Comparison of ENCODE assay signal across 19 mouse cellular contexts in the genomic region with DNA sequence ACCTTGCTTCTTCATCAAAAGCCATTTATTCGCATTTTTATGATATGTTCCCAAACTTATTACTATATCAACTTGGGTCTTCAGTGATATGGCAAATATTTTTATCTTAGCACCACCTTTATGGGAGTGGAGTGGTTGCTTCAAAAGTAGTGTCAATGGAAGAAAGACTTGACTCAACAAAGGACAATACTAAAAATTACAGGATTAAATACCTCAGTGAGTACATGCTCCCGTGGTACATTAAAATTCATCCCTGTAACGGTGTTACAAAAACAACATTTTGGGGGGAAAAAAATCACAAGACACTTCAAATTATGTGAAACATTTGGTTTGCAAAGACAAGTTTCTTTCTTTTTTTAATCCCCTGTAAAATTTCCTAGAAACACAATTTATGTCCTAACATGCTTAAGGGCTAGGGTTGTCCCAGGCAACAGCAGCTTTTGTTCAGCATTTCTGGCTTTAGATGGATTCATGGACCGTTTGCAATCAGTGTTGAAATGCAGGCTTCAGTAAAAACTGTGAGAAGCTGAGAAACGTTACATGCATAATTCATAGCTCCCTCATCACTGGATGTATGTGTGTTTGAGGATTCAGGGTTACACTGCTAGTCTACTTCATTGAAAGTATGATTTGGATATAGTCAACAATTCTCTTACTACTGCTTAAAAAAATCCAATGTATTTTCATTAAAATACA.
DNase-seq lines count a peak whose midpoint lies in the region; ATAC-seq lines count a peak whose summit lies in the region.
"Had no signal": no experiment of that assay in that cellular context is flagged by ENCODE, and none has a peak within 500 bp of the region (broad histone marks: within the 10 kb centered on the region; RNA-seq: fewer than 3 reads in every experiment).

No protein-coding gene starts in this region.

- H3K4me2 ChIP-seq in forebrain, embryonic 11.5 days (ENCODE audit: low read depth, low read length, severe bottlenecking) = no peak overlapping the region
- H3K4me2 ChIP-seq in forebrain, embryonic 16.5 days (ENCODE audit: low read length) = peak overlapping the region; percentile 17; the same call in 1 of the 2 replicates
- H3K4me2 ChIP-seq in midbrain, embryonic 12.5 days (replicated peaks) = no peak overlapping the region
- H3K4me2 ChIP-seq: heart, embryonic 11.5 days; liver, embryonic 12.5 days had no signal

- peak; percentile 44; the same call in 1 of the 2 replicates for ATAC-seq in forebrain, embryonic 11.5 days (replicated peaks; ENCODE audit: low FRiP score)
- ATAC-seq in forebrain, embryonic 16.5 days = peak; percentile 91
- peak; percentile 93 for ATAC-seq in midbrain, embryonic 12.5 days (ENCODE audit: low FRiP score, low read depth)
- ATAC-seq: activated CD4-positive, CD25-positive, alpha-beta regulatory T cell, adult 4 months; intestine, embryonic 16.5 days; liver, embryonic 12.5 days had no signal

- no peak overlapping the region for H3K9ac ChIP-seq in forebrain, embryonic 11.5 days (ENCODE audit: low read length)
- H3K9ac ChIP-seq in forebrain, embryonic 16.5 days (replicated peaks; ENCODE audit: low read depth, low read length) = no peak overlapping the region
- H3K9ac ChIP-seq in midbrain, embryonic 12.5 days (replicated peaks) = no peak overlapping the region
- H3K9ac ChIP-seq: liver, embryonic 12.5 days had no signal

- no peaks in the 10 kb centered on the region for H3K27me3 ChIP-seq in forebrain, embryonic 11.5 days (ENCODE audit: control insufficient read depth, insufficient read depth, low read length)
- H3K27me3 ChIP-seq in forebrain, embryonic 10.5 days (ENCODE audit: poor library complexity, severe bottlenecking) = no peaks in the 10 kb centered on the region
- no peaks in the 10 kb centered on the region for H3K27me3 ChIP-seq in forebrain, embryonic 16.5 days (replicated peaks; ENCODE audit: control insufficient read depth, insufficient read depth, low read length)
- H3K27me3 ChIP-seq in midbrain, embryonic 12.5 days = no peaks in the 10 kb centered on the region
- H3K27me3 ChIP-seq: liver, embryonic 12.5 days had no signal

- H3K9me3 ChIP-seq in forebrain, embryonic 11.5 days (ENCODE audit: control insufficient read depth, low read length) = no peaks in the 10 kb centered on the region
- no peaks in the 10 kb centered on the region for H3K9me3 ChIP-seq in forebrain, embryonic 10.5 days
- no peaks in the 10 kb centered on the region for H3K9me3 ChIP-seq in forebrain, embryonic 16.5 days (ENCODE audit: control insufficient read depth, low read length)
- no peaks in the 10 kb centered on the region for H3K9me3 ChIP-seq in midbrain, embryonic 12.5 days
- H3K9me3 ChIP-seq: limb, embryonic 10.5 days; liver, embryonic 12.5 days had no signal

- 59% methylated on average over 5 of the region's 5 CpGs for WGBS in forebrain, embryonic 11.5 days
- 76% methylated on average over 5 of the region's 5 CpGs for WGBS in forebrain, embryonic 10.5 days
- WGBS in forebrain, embryonic 16.5 days = 29% methylated on average over 5 of the region's 5 CpGs
- 37% methylated on average over 5 of the region's 5 CpGs for WGBS in midbrain, embryonic 12.5 days

- no peak overlapping the region for H3K4me3 ChIP-seq in forebrain, embryonic 11.5 days (ENCODE audit: low read depth, low read length)
- H3K4me3 ChIP-seq in forebrain, embryonic 10.5 days = no peak overlapping the region
- no peak overlapping the region for H3K4me3 ChIP-seq in forebrain, embryonic 16.5 days (replicated peaks; ENCODE audit: low read length)
- no peak overlapping the region for H3K4me3 ChIP-seq in midbrain, embryonic 12.5 days
- H3K4me3 ChIP-seq: limb, embryonic 10.5 days; liver, embryonic 12.5 days had no signal

- H3K36me3 ChIP-seq in forebrain, embryonic 11.5 days (ENCODE audit: control insufficient read depth, insufficient read depth, low read length) = no peaks in the 10 kb centered on the region
- H3K36me3 ChIP-seq in forebrain, embryonic 10.5 days (replicated peaks) = no peaks in the 10 kb centered on the region
- no peaks in the 10 kb centered on the region for H3K36me3 ChIP-seq in forebrain, embryonic 16.5 days (ENCODE audit: control insufficient read depth, insufficient read depth)
- H3K36me3 ChIP-seq in midbrain, embryonic 12.5 days = no peaks in the 10 kb centered on the region
- H3K36me3 ChIP-seq: limb, embryonic 10.5 days; liver, embryonic 12.5 days had no signal

- no peak overlapping the region for H3K27ac ChIP-seq in forebrain, embryonic 11.5 days (ENCODE audit: low read depth, low read length)
- no peak overlapping the region for H3K27ac ChIP-seq in forebrain, embryonic 10.5 days
- H3K27ac ChIP-seq in forebrain, embryonic 16.5 days (ENCODE audit: low read length) = no peak overlapping the region; the same call in 1 of the 2 replicates
- H3K27ac ChIP-seq in midbrain, embryonic 12.5 days (replicated peaks) = no peak overlapping the region; the same call in 1 of the 2 replicates
- H3K27ac ChIP-seq: limb, embryonic 10.5 days; liver, embryonic 12.5 days had no signal

- no peak for DNase-seq in forebrain, embryonic 11.5 days (ENCODE audit: low spot score)
- no peak for DNase-seq in forebrain, embryonic 10.5 days (ENCODE audit: extremely low spot score, low spot score)
- peak; percentile 7 for DNase-seq in brain, adult 2 months (ENCODE audit: low read depth, low spot score)
- no peak for DNase-seq in adrenal gland, postnatal 25 days
- no peak for DNase-seq in kidney, postnatal 4 days
- DNase-seq in B cell, adult 2 months = no peak
- DNase-seq: adrenal gland, postnatal 36 days; cerebellum, postnatal 36 days; gastrocnemius, postnatal 25 days; kidney, postnatal 14 days; layer of hippocampus, postnatal 36 days; right cerebral cortex, postnatal 25 days had no signal

- H3K4me1 ChIP-seq in forebrain, embryonic 11.5 days (replicated peaks; ENCODE audit: control insufficient read depth, insufficient read depth, low read length) = no peaks in the 10 kb centered on the region
- H3K4me1 ChIP-seq in forebrain, embryonic 10.5 days = peaks cover 4% of the 10 kb centered on the region; the same call in 1 of the 2 replicates
- peaks cover 3% of the 10 kb centered on the region for H3K4me1 ChIP-seq in forebrain, embryonic 16.5 days (replicated peaks; ENCODE audit: control insufficient read depth, insufficient read depth, low read length)
- 0 out of 2 replicates have a peak, but pooled peaks cover 2% of the 10 kb centered on the region for H3K4me1 ChIP-seq in midbrain, embryonic 12.5 days
- H3K4me1 ChIP-seq: limb, embryonic 10.5 days; liver, embryonic 12.5 days had no signal
